Mouse (Mus musculus): ENCODE measurements around the gene Etv1. TPM values are rescaled to one million over a fixed set of nuclear protein-coding genes. Genes with fewer than 3 reads are reported as not detected.
A peak's percentile ranks its signal among the peaks of the same experiment; 100 is the strongest.

Gene Etv1
- polyA plus RNA-seq, 1 experiment from 2014 or later, result 35.8 TPM

- Histone ChIP-seq H3K4me3 (replicated peaks) (no peak overlapping the region), H3K27me3 (replicated peaks) (no peaks in the 10 kb centered on the region), H3K36me3 (no peaks in the 10 kb centered on the region), H3K4me2 (no peak overlapping the region), H3K9ac (no peak overlapping the region), H3K9me3 (no peaks in the 10 kb centered on the region), H3K4me1 (no peaks in the 10 kb centered on the region), H3K27ac (no peak overlapping the region)
- 26% methylated on average over 1 of the region's 1 CpGs for WGBS
- ATAC-seq (ENCODE audit: insufficient read depth, low FRiP score, low read depth), result no peak
Measured at GRCm38 (mm10) chr12:38784221-38784620, 5.0 kb downstream of the Etv1 start.

DNA sequence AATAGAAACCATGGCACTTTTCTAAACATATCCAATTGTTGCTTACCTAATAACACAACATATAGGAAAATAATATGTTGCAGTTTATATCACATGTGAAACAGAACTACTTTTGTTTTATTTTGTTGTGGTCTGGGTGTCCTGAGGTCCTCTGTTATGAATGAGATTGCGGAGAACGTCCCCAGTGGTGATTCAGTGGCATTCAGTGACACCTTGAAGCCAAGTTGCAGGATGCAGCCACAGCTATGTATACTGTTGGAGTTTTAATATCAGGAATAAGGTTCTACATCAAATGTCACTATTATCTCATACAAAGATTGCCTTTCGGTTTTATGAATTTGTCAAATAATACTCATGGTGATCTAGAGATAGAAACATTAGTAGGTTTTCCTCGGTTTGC is 7.4 kb downstream of the Etv1 start:
- Histone ChIP-seq H3K4me2 (no peak overlapping the region), H3K9ac (no peak overlapping the region), H3K4me1 (no peaks in the 10 kb centered on the region), H3K9me3 (no peaks in the 10 kb centered on the region), H3K27me3 (replicated peaks) (no peaks in the 10 kb centered on the region), H3K36me3 (no peaks in the 10 kb centered on the region), H3K27ac (no peak overlapping the region), H3K4me3 (replicated peaks) (no peak overlapping the region)
- ATAC-seq (ENCODE audit: insufficient read depth, low FRiP score, low read depth), result no peak
- WGBS, result 89% methylated on average over 4 of the region's 4 CpGs

- Histone ChIP-seq H3K4me2 (no peak overlapping the region), H3K27me3 (replicated peaks) (no peaks in the 10 kb centered on the region), H3K4me3 (replicated peaks) (no peak overlapping the region), H3K4me1 (no peaks in the 10 kb centered on the region), H3K36me3 (no peaks in the 10 kb centered on the region), H3K27ac (no peak overlapping the region), H3K9me3 (no peaks in the 10 kb centered on the region), H3K9ac (no peak overlapping the region)
- ATAC-seq (ENCODE audit: insufficient read depth, low FRiP score, low read depth), result no peak
- WGBS, result 38% methylated on average over 3 of the region's 3 CpGs
Measured at GRCm38 (mm10) chr12:38787704-38788103, 8.5 kb downstream of the Etv1 start.

- peak overlapping the region; percentile 12; the same call in 1 of the 2 replicates for H3K4me2 ChIP-seq
- no peaks in the 10 kb centered on the region for H3K4me1 ChIP-seq
- no peak overlapping the region for H3K9ac ChIP-seq
- no peaks in the 10 kb centered on the region for H3K27me3 ChIP-seq (replicated peaks)
- ATAC-seq (ENCODE audit: insufficient read depth, low FRiP score, low read depth), result peak; percentile 94
- peak overlapping the region; percentile 37 for H3K27ac ChIP-seq
- WGBS, result 16% methylated on average over 6 of the region's 6 CpGs
- H3K36me3 ChIP-seq, result no peaks in the 10 kb centered on the region
- H3K4me3 ChIP-seq (replicated peaks), result no peak overlapping the region
- H3K9me3 ChIP-seq, result no peaks in the 10 kb centered on the region
Measured at GRCm38 (mm10) chr12:38788621-38789020, 9.4 kb downstream of the Etv1 start.

- no peaks in the 10 kb centered on the region for H3K27me3 ChIP-seq (replicated peaks)
- WGBS, result 89% methylated on average over 10 of the region's 10 CpGs
- H3K4me3 ChIP-seq (replicated peaks), result no peak overlapping the region
- no peaks in the 10 kb centered on the region for H3K9me3 ChIP-seq
- no peak for ATAC-seq (ENCODE audit: insufficient read depth, low FRiP score, low read depth)
- no peaks in the 10 kb centered on the region for H3K4me1 ChIP-seq
- H3K27ac ChIP-seq, result no peak overlapping the region
- H3K36me3 ChIP-seq, result no peaks in the 10 kb centered on the region
- H3K9ac ChIP-seq, result no peak overlapping the region
- H3K4me2 ChIP-seq, result no peak overlapping the region
Measured at GRCm38 (mm10) chr12:38789789-38790355, 10.7 kb downstream of the Etv1 start.

DNA sequence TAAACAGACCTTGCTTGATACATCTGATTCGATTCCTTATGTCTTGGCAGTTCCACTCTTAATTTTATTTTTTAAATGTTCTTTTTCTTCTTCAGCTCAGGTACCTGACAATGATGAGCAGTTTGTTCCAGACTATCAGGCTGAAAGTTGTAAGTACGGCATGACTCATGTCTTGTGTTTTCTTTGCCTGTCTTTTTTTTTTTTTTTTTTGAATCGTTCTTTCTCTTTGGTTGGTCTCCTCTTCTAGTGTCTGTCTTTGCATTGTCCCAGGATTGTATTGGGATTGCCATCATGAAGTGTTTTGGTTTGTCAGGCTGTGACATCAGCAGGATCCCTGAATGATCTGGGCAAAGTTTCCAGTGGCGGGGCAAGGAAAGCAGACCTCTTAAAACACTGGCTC is 13.9 kb downstream of the Etv1 start:
- H3K9me3 ChIP-seq, result no peaks in the 10 kb centered on the region
- H3K4me3 ChIP-seq (replicated peaks), result no peak overlapping the region
- whole genome bisulfite sequencing, result 65% methylated on average over 4 of the region's 4 CpGs
- no peaks in the 10 kb centered on the region for H3K27me3 ChIP-seq (replicated peaks)
- H3K27ac ChIP-seq, result no peak overlapping the region
- no peak overlapping the region for H3K9ac ChIP-seq
- ATAC-seq (ENCODE audit: insufficient read depth, low FRiP score, low read depth), result no peak
- H3K4me1 ChIP-seq, result no peaks in the 10 kb centered on the region
- H3K36me3 ChIP-seq, result no peaks in the 10 kb centered on the region
- no peak overlapping the region for H3K4me2 ChIP-seq

DNA sequence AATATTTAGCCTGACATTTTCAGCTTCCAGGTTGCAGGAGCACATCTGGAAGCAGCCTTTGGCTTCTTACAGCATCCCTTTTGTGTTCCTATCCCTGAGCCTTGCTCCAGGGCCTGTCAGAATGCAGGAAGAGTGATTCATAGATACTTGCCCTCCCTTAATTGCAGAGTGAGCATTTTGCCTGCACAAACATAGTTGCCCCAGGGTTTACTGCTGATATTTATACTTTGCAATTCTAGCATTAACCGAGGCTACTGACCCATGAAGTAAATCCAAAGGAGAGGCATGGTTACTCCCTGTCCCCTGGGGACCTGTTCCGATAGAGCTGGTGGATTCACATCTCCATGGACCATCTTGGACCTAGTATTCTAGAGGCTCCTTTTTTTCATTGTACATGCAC is 14.5 kb downstream of the Etv1 start:
- H3K4me3 ChIP-seq (replicated peaks), result no peak overlapping the region
- no peaks in the 10 kb centered on the region for H3K9me3 ChIP-seq
- no peaks in the 10 kb centered on the region for H3K27me3 ChIP-seq (replicated peaks)
- H3K36me3 ChIP-seq, result no peaks in the 10 kb centered on the region
- ATAC-seq (ENCODE audit: insufficient read depth, low FRiP score, low read depth), result no peak
- H3K4me1 ChIP-seq, result no peaks in the 10 kb centered on the region
- H3K27ac ChIP-seq, result no peak overlapping the region
- H3K9ac ChIP-seq, result no peak overlapping the region
- H3K4me2 ChIP-seq, result no peak overlapping the region
- 59% methylated on average over 2 of the region's 2 CpGs for WGBS

GRCm38 (mm10) chr12:38807031-38807430 is 27.9 kb downstream of the Etv1 start:
- no peak overlapping the region for H3K4me3 ChIP-seq (replicated peaks)
- no peaks in the 10 kb centered on the region for H3K4me1 ChIP-seq
- H3K27ac ChIP-seq, result no peak overlapping the region
- no peak for ATAC-seq (ENCODE audit: insufficient read depth, low FRiP score, low read depth)
- no peaks in the 10 kb centered on the region for H3K27me3 ChIP-seq (replicated peaks)
- H3K9me3 ChIP-seq, result no peaks in the 10 kb centered on the region
- no peak overlapping the region for H3K9ac ChIP-seq
- no peak overlapping the region for H3K4me2 ChIP-seq
- no peaks in the 10 kb centered on the region for H3K36me3 ChIP-seq
- WGBS, result 72% methylated on average over 5 of the region's 5 CpGs

DNA sequence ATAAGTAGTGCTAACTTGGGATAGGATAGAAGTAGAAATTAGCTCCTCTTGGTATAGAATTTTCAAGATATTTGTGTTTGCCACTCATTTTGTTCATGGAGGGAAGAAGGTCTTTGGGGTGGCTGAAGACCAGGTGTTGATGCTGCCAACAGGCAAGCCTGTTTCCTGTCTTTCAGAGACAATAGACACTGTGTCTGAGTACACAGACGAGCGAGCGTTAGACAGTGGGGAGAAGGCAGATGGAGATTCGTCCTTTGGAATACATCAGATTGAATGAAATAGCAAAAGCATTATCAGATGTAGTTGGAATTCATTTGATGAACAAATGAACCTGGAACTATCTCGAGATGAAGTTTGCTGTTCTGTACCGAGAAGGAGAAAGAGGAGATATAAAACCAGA is 33.2 kb downstream of the Etv1 start:
- no peak overlapping the region for H3K9ac ChIP-seq
- H3K27ac ChIP-seq, result no peak overlapping the region
- ATAC-seq (ENCODE audit: insufficient read depth, low FRiP score, low read depth), result no peak
- H3K4me1 ChIP-seq, result no peaks in the 10 kb centered on the region
- no peaks in the 10 kb centered on the region for H3K27me3 ChIP-seq (replicated peaks)
- no peak overlapping the region for H3K4me3 ChIP-seq (replicated peaks)
- H3K36me3 ChIP-seq, result no peaks in the 10 kb centered on the region
- no peak overlapping the region for H3K4me2 ChIP-seq
- 71% methylated on average over 6 of the region's 6 CpGs for WGBS
- no peaks in the 10 kb centered on the region for H3K9me3 ChIP-seq

DNA sequence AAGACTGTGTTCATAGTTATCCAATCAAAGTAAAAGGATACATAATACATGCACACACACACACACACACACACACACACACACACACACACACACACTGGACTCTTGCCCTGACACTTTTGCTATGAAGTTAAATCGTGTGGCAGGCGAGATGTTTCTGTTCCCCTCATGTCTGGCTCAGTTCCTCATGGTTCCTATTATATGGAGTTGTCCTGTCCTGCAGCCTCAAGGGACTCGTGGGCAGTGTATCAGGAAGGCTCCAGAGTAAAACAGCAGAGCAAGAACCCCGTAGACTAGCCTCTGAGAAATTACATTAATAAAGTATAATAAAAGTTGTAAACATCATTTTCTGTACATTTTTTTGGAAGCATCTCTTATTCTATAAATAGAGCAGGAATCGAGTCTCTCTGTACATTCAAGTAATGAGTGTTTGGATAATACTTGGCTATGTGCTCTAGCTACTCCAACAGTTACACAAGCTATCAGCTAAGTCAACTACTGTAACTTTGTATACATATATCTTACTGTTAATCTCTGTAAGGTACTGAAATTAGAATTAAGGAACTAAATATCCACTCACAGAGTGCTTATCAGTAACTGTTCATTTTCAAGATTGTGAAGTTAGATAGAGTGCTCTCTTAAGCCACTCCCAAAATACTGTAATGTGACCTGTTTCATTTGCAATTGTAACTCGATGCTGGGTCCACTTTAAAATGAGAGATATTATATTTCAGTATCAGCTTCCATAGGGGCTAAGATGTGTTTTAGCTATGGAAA is 35.0 kb downstream of the Etv1 start:
- ATAC-seq (ENCODE audit: insufficient read depth, low FRiP score, low read depth), result no peak
- Histone ChIP-seq H3K4me2 (no peak overlapping the region), H3K9ac (no peak overlapping the region), H3K27me3 (replicated peaks) (no peaks in the 10 kb centered on the region), H3K4me1 (no peaks in the 10 kb centered on the region), H3K36me3 (no peaks in the 10 kb centered on the region), H3K4me3 (replicated peaks) (no peak overlapping the region), H3K27ac (no peak overlapping the region), H3K9me3 (no peaks in the 10 kb centered on the region)
- WGBS, result 45% methylated on average over 6 of the region's 6 CpGs

GRCm38 (mm10) chr12:38816235-38816634 is 37.1 kb downstream of the Etv1 start:
- Histone ChIP-seq H3K27ac (no peak overlapping the region), H3K9ac (no peak overlapping the region), H3K27me3 (replicated peaks) (no peaks in the 10 kb centered on the region), H3K4me3 (replicated peaks) (no peak overlapping the region), H3K4me1 (no peaks in the 10 kb centered on the region), H3K9me3 (no peaks in the 10 kb centered on the region), H3K4me2 (no peak overlapping the region), H3K36me3 (no peaks in the 10 kb centered on the region)
- 73% methylated on average over 3 of the region's 3 CpGs for WGBS
- ATAC-seq (ENCODE audit: insufficient read depth, low FRiP score, low read depth), result no peak

- no peak overlapping the region for H3K4me3 ChIP-seq (replicated peaks)
- H3K4me1 ChIP-seq, result no peaks in the 10 kb centered on the region
- H3K9me3 ChIP-seq, result no peaks in the 10 kb centered on the region
- no peak for ATAC-seq (ENCODE audit: insufficient read depth, low FRiP score, low read depth)
- H3K4me2 ChIP-seq, result no peak overlapping the region
- WGBS, result 86% methylated on average over 2 of the region's 2 CpGs
- no peak overlapping the region for H3K9ac ChIP-seq
- no peak overlapping the region for H3K27ac ChIP-seq
- H3K27me3 ChIP-seq (replicated peaks), result no peaks in the 10 kb centered on the region
- H3K36me3 ChIP-seq, result no peaks in the 10 kb centered on the region
Measured at GRCm38 (mm10) chr12:38818320-38818719, 39.1 kb downstream of the Etv1 start.
